Mouse (Mus musculus) fibroblast of lung, adult 2 months (primary cell): ENCODE results near the gene Efcc1.

Experiments used
- DNase-seq: peaks from one replicate; pipeline ENCODE4 v3.0.0-alpha.2; 2011; ENCODE audit warnings: low read depth

Efcc1 gene

GRCm38 (mm10) chr6:87804886-87805285 lies 74.2 kb downstream of the Efcc1 start:
- DNase-seq = no peak

GRCm38 (mm10) chr6:87805448-87805847 lies 74.8 kb downstream of the Efcc1 start:
- no peak for DNase-seq
